Mouse (Mus musculus): Measurements from ENCODE around the gene Lce1a2.

Lce1a2 gene

GRCm38 (mm10) chr3:92670215-92670614 lies at the start of gene Lce1a2:
Lce1a2 (minus strand) TSS chr3:92670315.
- no peak for DNase-seq (ENCODE audit: low spot score in 2 of 2)

- no peak for DNase-seq (ENCODE audit: low spot score in 2 of 2)
Measured at GRCm38 (mm10) chr3:92715122-92715521, 45.0 kb upstream of the Lce1a2 start.

GRCm38 (mm10) chr3:92708974-92709373 lies 38.9 kb upstream of the Lce1a2 start, which contains the start of gene Lce1e:
Lce1e (minus strand) TSS chr3:92709074.
- no peak for DNase-seq (ENCODE audit: low spot score in 2 of 2)

- no peak for DNase-seq (ENCODE audit: low spot score in 2 of 2)
Measured at GRCm38 (mm10) chr3:92694613-92695012, 24.5 kb upstream of the Lce1a2 start.

- DNase-seq (ENCODE audit: low spot score in 2 of 2): no peak
Measured at GRCm38 (mm10) chr3:92691688-92692087, 21.6 kb upstream of the Lce1a2 start.

GRCm38 (mm10) chr3:92689154-92689553 lies 19.0 kb upstream of the Lce1a2 start:
- DNase-seq (ENCODE audit: low spot score in 2 of 2): peak in 1 of 2 experiments; percentile 41

- DNase-seq (ENCODE audit: low spot score in 2 of 2): no peak
Measured at GRCm38 (mm10) chr3:92687110-92687509, 17.0 kb upstream of the Lce1a2 start, which contains the start of gene Lce1d. Lce1d (minus strand) TSS chr3:92687210.

GRCm38 (mm10) chr3:92678947-92679346 lies 8.8 kb upstream of the Lce1a2 start, which contains the start of gene Lce1c:
Lce1c (plus strand) TSS chr3:92679247.
- no peak for DNase-seq (ENCODE audit: low spot score in 2 of 2)

GRCm38 (mm10) chr3:92656826-92657225 lies 13.3 kb downstream of the Lce1a2 start, which contains the start of gene Lce1b:
Lce1b (minus strand) TSS chr3:92656926.
- no peak for DNase-seq (ENCODE audit: low spot score in 2 of 2)

- DNase-seq (ENCODE audit: low spot score in 2 of 2): no peak
Measured at GRCm38 (mm10) chr3:92648207-92648606, 21.9 kb downstream of the Lce1a2 start, which contains the start of gene Lce1a1. Lce1a1 (minus strand) TSS chr3:92648307.

GRCm38 (mm10) chr3:92639854-92640253 lies 30.3 kb downstream of the Lce1a2 start:
- DNase-seq (ENCODE audit: low spot score in 2 of 2): no peak

GRCm38 (mm10) chr3:92638653-92638991 lies 31.5 kb downstream of the Lce1a2 start:
- no peak for DNase-seq (ENCODE audit: low spot score in 2 of 2)

GRCm38 (mm10) chr3:92637745-92638652 lies 32.1 kb downstream of the Lce1a2 start:
- no peak for DNase-seq (ENCODE audit: low spot score in 2 of 2)

GRCm38 (mm10) chr3:92621560-92621959 lies 48.6 kb downstream of the Lce1a2 start, which contains the start of gene Lce6a:
Lce6a (minus strand) TSS chr3:92621660.
- no peak for DNase-seq (ENCODE audit: low spot score in 2 of 2)

All from spleen, postnatal 4 days (tissue).